ENCODE assay signal across 11 mouse cellular contexts in genomic region chr13:18949626-18950200, GRCm38 (mm10). TPM values are rescaled to one million over a fixed set of nuclear protein-coding genes. Genes with fewer than 3 reads are reported as not detected.
DNase-seq lines count a peak whose midpoint lies in the region; ATAC-seq and TF ChIP-seq lines count a peak whose summit lies in the region.
"Had no signal": no experiment of that assay in that cellular context is flagged by ENCODE, and none has a peak within 500 bp of the region (broad histone marks: within the 10 kb centered on the region; RNA-seq: fewer than 3 reads in every experiment).

No protein-coding gene starts in this region.

- peak overlapping the region; percentile 96 for H3K4me3 ChIP-seq in left cerebral cortex, adult 2 months
- H3K4me3 ChIP-seq in cortical plate, adult 2 months (ENCODE audit: insufficient read depth, low read length), result peak overlapping the region; percentile 78
- peak overlapping the region; percentile 79; the same call in 1 of the 2 replicates for H3K4me3 ChIP-seq in kidney, embryonic 14.5 days (ENCODE audit: low read length)
- H3K4me3 ChIP-seq in neural tube, embryonic 13.5 days, result peak overlapping the region; percentile 81

- H3K4me1 ChIP-seq in cortical plate, adult 2 months (ENCODE audit: control insufficient read depth, insufficient read depth, low read length), result peaks cover 4% of the 10 kb centered on the region
- H3K4me1 ChIP-seq in kidney, embryonic 14.5 days (ENCODE audit: control insufficient read depth, insufficient read depth, low read length), result peaks cover 7% of the 10 kb centered on the region; the same call in 1 of the 2 replicates
- peaks cover 19% of the 10 kb centered on the region for H3K4me1 ChIP-seq in neural tube, embryonic 13.5 days (replicated peaks)

- 0 out of 2 replicates have a peak, but pooled peaks cover 5% of the 10 kb centered on the region for H3K27me3 ChIP-seq in kidney, embryonic 14.5 days (ENCODE audit: control insufficient read depth, insufficient read depth, low read length)
- no peaks in the 10 kb centered on the region for H3K27me3 ChIP-seq in neural tube, embryonic 13.5 days

- 33% methylated on average over 11 of the region's 11 CpGs for WGBS in kidney, embryonic 14.5 days
- WGBS in neural tube, embryonic 13.5 days, result 57% methylated on average over 11 of the region's 11 CpGs

- TF ChIP-seq POLR2A in cortical plate, adult 2 months (IDR thresholded peaks at IDR 0.05; ENCODE audit: extremely low read depth, insufficient read depth, low read length), result no peak

- no peak overlapping the region for H3K9ac ChIP-seq in kidney, embryonic 14.5 days (ENCODE audit: low read depth, low read length)
- peak overlapping the region; percentile 90 for H3K9ac ChIP-seq in neural tube, embryonic 13.5 days
- H3K9ac ChIP-seq: liver, postnatal 0 days had no signal

- intact Hi-C loops in left cerebral cortex, adult 2 months (cut with DNase I), result loop anchor here (2.0 to 5.0 kb wide), 4 partner anchors 53 to 153 kb away; no protein-coding TSS in a partner anchor

- peak in 1 of 2 experiments; percentile 10 for DNase-seq in left cerebral cortex, adult 2 months (ENCODE audit: extremely low spot score in 1 of 2, low spot score in 2 of 2)
- no peak for DNase-seq in left cerebral cortex, adult 9 months (ENCODE audit: low spot score in 2 of 2)
- no peak for DNase-seq in frontal cortex, postnatal 14 days (ENCODE audit: low spot score in 2 of 2)
- DNase-seq in adrenal gland, postnatal 36 days, result no peak
- no peak for DNase-seq in adrenal gland, adult 2 months
- DNase-seq: liver, postnatal 0 days had no signal

- no peaks in the 10 kb centered on the region for H3K9me3 ChIP-seq in kidney, embryonic 14.5 days (ENCODE audit: control insufficient read depth, low read length)
- H3K9me3 ChIP-seq in neural tube, embryonic 13.5 days, result no peaks in the 10 kb centered on the region

- peak overlapping the region; percentile 61 for H3K27ac ChIP-seq in left cerebral cortex, adult 2 months
- no peak overlapping the region for H3K27ac ChIP-seq in cortical plate, adult 2 months (ENCODE audit: insufficient read depth, low read length)
- H3K27ac ChIP-seq in kidney, embryonic 14.5 days (ENCODE audit: low read depth, low read length), result no peak overlapping the region
- H3K27ac ChIP-seq in neural tube, embryonic 13.5 days (replicated peaks), result no peak overlapping the region; the same call in 1 of the 2 replicates

- H3K4me2 ChIP-seq in kidney, embryonic 14.5 days (replicated peaks; ENCODE audit: low read depth, low read length), result peak overlapping the region; percentile 91
- H3K4me2 ChIP-seq in neural tube, embryonic 13.5 days, result peak overlapping the region; percentile 80

- peak; percentile 75 for ATAC-seq in kidney, embryonic 14.5 days (ENCODE audit: low FRiP score, low TSS enrichment)
- no peak for ATAC-seq in neural tube, embryonic 13.5 days (ENCODE audit: low read depth)
- ATAC-seq: liver, postnatal 0 days had no signal

- no peak for TF ChIP-seq CTCF in left cerebral cortex, adult 2 months (IDR thresholded peaks at IDR 0.05)
- TF ChIP-seq CTCF in cortical plate, adult 2 months (IDR thresholded peaks at IDR 0.05; ENCODE audit: extremely low read depth, insufficient read depth, low read length), result no peak

- H3K36me3 ChIP-seq in kidney, embryonic 14.5 days (ENCODE audit: control insufficient read depth, insufficient read depth, low read length), result no peaks in the 10 kb centered on the region
- no peaks in the 10 kb centered on the region for H3K36me3 ChIP-seq in neural tube, embryonic 13.5 days

RNA-seq across cellular contexts. Expression of gene Amph, which starts 1.7 kb away (rescaled TPM):
- 100 to 1,000 TPM; 189 to 218 TPM for total RNA-seq in left cerebral cortex, adult 2 months (2021)
- polyA plus RNA-seq in cortical plate, adult 2 months (2012; rRNA removed), result 158 and 165 TPM in 2 replicates
- polyA plus RNA-seq in kidney, embryonic 14.5 days (2014; fragmentation: Nextera tagmentation; extraction: Ambion mirVana), result 8.8 and 14.9 TPM in 2 replicates
- 42.8 and 44.8 TPM in 2 replicates for polyA plus RNA-seq in neural tube, embryonic 13.5 days (2015; fragmentation: Nextera tagmentation; extraction: Ambion mirVana)
- total RNA-seq in adrenal gland, postnatal 36 days (2021), result 1 to 10 TPM; 6.6 to 9.1 TPM
- total RNA-seq in adrenal gland, adult 2 months (2021), result 10 to 100 TPM in 1 of 2 experiments, 1 to 10 TPM in 1; 5.5 to 10.2 TPM
- 1.2 and 1.4 TPM in 2 replicates for polyA plus RNA-seq in adrenal gland, adult 2 months (2012; rRNA removed)
- total RNA-seq: hematopoietic stem cell, adult 5-6 weeks; MEL had no signal
